Mouse (Mus musculus) left cerebral cortex, adult 11 months (tissue): ENCODE results near the gene Prmt1.
"Not testable (repeated sequence)": the region's sequence is repeated elsewhere in the genome, so short reads cannot be mapped to it uniquely, and the experiment has no call there.

ENCODE experiments used
- DNase-seq: peaks from one replicate; pipeline ENCODE4 v3.0.0; 2022; ENCODE audit warnings: low spot score

Prmt1 gene

DNA sequence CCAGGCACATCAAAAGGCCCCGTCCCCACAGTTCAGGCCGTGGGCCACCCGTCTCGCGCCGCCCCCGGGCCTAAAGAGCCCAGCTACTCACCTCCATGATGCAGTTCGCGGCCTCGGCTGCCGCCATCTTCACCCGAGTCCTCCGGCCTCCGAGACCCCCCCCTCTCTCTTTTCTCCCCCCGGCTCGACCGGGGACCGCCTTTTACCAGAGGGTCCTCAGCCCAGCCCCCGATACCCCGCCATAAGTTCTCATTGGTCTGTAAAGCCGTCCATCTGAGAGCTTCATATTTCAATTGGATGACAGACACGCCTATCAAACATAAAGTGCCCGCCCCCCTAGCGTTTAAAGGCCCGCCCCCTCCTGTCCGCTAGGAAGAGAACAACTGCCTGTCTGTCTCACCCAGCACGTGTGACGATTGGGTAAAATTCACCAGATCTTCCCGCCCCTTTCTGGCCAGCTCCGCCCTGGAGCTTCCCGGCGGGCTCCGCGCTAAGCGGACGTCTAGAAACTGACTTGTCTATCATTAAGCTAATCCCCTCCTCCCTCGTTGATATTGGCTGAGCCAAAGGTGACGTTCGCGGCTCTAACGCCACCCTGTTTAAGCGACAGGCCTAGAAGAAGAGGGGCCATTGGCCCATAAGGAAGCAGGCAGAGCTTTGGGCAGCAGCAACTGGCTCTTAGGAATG, at the start of gene Prmt1:
Prmt1 (minus strand) TSS at position 377 of the 687 bp plus-strand sequence.
- DNase-seq, result peak; percentile 99

DNA sequence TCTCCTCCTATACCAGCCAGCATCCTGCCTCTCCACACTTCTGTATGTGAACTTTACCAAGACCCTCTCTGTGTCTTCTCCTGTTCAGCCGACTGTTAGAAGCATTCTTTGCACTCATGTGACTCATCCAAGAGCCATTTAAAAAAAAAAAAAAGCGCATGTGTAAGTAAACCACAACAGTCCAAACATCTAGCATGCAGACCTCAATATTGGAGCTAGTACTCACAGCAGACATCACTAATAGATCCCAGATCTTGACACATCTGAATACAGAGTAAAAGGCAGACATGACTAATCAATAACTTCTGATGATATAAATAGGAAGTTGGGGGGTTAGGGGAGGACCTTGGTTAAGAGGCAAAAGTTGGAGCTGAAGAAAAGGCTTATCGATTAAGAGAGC, 49.3 kb upstream of the Prmt1 start:
- DNase-seq, result no peak

DNA sequence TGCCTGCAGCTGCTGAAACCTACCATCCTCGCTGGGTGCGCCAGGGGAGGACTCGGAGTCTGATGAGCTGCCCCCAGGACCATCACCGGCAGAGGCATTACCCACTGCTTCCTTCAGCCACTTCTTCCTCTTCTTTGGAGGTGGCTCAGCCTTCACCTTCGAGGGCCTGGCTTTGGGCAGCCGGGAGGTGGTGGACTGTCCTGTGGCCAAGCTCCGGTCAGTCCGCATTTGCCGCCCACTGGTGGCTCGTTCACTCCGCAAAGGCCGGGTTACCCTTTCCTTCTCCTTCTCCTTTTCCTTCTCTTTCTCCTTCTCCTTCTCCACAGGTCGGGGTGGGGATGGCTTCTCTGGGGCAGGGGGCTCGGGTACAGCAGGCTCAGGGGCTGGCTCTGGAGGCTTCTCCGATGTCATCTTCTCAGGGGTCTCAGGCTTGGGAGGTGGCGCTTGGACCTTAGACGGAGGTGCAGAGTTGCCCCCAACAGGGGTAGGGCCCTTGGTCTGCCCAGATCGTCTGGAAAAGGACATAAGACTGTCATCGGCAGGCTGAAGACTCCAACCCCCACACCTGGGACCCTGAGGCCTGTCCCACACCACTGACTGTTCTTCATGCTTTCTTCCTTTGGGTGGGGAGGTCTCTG, 47.5 kb upstream of the Prmt1 start:
- DNase-seq, result no peak

DNA sequence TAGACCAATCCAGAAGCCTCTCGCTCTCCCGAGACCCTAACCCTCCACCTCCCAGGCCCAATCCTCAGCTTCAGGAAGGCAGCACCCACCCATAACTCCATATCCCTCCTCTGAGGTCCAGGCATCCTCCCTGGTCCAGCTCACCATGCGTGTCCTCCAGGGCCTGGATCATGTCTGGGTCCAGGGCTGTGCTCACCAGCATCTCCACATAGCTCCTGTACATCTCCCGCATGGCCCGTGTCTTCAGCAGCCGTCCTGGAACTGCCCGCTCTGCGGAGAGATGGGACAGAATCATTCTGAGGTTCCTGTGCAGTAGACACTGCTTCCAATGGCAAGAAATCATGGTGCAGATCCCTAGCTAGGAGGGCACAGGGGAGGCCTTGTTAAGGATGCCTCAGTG, 44.5 kb upstream of the Prmt1 start:
- no peak for DNase-seq

DNA sequence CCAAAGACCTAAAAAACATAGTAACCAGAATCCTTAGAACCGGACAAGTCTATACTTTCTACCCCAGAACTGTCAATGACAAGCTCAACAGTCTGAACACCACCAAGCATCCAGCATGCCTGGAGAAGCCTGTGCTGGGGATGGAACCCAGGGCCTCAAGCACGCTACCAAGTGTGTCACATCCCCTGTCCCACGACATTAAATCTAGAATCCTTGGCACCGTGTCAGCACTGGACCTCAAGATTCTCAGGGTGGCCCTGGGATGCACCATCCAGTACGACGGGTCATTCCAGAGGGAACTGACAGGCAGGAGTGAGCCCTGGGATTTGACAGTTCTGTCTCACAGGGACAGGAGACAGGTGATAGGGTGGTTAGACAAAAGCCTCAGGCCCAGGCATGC, 43.6 kb upstream of the Prmt1 start:
- no peak for DNase-seq

DNA sequence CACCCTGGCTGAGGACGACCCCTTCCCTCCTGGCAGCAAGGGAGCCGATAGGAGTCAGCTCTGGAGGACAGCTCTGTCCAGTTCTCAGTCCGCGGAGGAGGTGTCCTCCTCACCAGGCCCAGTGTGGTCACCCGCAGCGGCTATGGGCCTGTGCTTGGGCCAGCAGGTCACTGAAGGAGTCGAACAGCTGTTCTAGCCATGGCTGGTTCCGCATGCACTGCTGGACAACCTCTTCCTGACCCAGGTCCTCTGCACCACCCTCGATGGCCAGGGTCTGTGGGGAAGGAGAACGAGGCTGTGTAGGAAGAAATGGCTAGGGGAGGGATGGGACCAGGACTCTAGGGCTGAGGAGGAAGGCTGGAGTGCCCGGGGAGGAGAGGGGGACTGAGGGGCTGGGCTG, 42.0 kb upstream of the Prmt1 start:
- no peak for DNase-seq

DNA sequence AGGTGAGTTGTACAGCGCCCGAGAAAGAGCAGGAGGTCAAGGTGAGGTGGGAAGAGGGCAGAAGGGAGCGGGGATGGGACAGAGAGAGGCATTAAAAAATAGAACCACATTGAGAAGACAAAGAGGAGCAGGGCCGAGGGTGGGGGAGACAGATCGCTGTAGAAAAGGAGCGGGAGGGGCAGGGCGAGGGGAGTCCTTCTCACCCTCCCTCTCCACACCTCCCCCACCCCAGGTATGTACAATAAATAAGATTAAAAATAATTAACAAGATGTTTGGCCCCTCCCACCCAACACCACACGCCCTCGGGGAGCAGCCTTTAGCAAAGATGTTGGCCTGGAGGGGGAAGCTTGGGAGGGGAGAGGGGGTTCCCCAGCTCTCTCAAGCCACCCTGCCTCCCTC, 41.4 kb upstream of the Prmt1 start:
- no peak for DNase-seq

DNA sequence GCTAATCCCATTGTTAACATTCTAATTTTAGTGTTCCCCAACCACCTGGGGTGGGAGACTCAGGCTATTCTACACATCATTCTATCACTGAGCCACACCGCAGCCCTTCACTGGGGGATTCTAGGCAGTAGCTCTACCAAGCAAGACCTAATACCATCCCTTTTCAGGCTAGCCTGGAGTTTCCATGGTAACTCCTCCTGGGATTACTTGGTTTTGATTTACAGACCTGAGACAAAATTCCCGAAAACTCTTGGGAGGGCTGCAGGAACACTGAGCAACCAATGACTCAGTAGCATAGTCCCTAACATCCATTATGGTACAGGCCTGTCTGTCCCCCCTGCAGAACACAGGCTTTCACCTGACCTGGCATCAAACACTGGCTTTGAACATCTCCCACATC, 39.9 kb upstream of the Prmt1 start:
- DNase-seq, result no peak

DNA sequence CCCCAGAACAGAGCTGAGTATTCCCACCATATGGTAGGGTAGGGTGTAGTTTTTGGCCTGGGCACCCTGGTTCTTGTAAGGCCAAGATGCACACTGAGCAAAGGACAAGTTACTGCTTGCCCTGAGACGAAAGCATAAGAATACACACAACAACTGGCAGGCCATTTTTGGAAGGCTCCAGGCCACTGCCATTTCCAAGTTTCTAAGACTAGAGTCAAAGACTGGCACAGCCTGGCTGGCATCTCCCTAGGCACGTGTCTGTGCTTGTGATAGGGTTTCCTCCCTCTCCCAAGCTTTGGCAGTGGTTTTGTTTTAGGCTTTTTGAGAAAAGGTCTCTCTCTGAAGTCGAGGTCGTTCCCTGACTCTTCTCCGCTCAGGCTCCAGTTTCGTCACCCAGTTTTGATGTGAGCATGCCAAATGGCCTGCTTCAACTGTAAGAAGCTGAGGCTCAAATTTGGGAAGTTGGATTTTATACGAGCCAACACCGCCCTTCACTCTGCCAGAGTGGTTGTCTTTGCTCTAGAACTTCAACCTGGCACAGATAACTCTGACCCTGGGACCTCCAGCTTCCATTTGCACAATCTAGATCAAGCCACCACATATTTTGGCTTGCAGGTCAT, 39.3 kb upstream of the Prmt1 start:
- no peak for DNase-seq

DNA sequence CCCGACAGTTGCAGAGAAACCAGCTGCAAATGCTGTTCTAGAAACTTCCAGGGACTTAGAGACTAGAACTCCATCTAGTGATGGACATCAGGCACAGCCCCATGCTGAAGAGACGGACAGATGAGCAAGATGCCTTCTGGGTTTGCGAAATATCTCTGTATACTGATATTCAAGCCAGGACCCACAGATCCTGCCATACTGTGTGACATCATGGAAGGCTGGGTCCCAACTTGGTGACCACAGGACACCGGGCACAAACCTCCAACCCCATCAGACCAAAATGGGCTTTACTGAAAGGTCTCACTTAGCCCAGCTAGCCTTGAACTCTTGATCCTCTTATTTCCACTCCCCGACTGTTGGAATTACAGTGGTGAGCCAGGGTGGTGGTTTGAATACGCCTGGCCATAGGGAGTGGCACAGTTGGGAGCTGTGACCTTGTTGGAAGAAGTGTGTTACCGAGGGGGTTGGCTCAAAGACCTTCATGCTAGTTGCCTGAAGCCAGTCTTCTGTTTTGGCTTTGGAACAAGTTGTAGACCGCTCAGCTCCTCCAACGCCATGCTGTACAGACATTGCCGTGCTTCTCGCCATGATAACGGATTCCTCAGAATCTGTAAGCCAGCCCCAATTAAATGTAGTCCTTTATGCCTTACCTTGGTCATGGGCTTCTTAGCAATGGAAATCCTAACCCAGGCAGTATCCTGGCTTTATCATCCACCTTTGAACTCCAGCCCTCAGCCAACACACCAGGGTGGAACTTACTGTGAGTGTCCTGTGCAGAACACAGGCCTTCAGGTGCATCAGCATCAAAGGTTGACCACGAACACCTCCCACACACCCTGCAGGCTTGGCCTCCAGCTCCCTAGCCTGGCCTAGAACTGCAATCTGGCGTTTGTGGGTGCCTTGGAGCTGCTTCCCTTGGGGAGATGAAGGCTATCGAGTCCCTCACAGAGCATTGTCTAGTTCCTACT, 38.2 kb upstream of the Prmt1 start:
- DNase-seq, result no peak

DNA sequence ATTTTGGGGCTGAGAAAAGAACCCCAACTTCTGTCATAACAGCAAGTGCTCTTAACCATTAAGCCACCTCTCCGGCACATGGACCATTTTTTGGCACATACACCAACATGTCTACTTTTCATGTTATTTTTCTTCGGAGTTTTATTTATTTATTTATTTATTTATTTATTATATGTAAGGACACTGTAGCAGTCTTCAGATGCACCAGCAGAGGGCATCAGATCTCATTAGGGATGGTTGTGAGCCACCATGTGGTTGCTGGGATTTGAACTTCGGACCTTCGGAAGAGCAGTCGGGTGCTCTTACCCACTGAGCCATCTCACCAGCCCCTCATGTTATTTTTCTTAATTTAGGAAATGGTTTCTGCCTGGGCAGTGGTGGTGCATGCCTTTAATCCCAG, 37.3 kb upstream of the Prmt1 start:
- DNase-seq, result not testable (repeated sequence)

DNA sequence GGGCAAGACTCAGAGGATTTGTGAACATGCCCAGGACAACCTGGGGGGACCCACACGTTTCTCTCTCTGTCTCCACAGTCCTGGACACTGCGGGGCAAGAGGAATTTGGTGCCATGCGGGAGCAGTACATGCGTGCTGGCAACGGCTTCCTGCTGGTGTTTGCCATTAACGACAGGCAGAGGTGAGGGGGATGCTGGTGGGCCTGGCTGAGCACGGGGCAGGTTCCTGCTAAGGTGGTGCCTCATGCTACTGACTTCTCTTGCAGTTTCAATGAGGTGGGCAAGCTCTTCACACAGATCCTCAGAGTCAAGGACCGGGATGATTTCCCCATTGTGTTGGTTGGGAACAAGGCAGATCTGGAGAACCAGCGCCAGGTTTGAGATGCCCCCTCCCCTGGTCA, 33.9 kb upstream of the Prmt1 start:
- DNase-seq, result no peak

DNA sequence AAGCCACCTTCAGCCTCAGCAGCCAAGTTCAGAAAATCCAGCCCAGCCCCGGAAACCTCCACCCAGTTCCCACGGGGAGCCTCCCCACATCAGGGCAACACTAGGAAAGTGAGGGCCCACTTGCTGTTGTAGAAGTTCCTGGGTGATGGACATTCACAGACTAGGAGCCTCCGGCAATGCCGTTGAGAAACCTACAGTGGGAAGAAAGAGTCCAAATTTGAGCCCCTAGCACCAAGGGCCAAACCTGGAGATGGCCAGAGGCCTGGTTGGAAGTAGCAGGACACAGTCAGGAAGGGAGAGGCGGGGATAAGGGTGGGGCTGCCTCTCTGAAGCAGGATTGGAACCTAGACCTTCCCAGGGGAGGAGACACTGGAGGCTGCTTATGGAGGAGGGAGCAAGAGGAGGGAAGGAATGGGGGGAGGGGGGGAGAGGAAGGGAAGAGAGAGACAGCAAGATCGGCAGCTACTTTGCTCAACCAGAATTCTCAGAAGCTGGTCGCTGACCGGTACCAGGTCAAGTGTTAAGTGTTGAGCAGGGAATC, 32.7 kb upstream of the Prmt1 start:
- no peak for DNase-seq

DNA sequence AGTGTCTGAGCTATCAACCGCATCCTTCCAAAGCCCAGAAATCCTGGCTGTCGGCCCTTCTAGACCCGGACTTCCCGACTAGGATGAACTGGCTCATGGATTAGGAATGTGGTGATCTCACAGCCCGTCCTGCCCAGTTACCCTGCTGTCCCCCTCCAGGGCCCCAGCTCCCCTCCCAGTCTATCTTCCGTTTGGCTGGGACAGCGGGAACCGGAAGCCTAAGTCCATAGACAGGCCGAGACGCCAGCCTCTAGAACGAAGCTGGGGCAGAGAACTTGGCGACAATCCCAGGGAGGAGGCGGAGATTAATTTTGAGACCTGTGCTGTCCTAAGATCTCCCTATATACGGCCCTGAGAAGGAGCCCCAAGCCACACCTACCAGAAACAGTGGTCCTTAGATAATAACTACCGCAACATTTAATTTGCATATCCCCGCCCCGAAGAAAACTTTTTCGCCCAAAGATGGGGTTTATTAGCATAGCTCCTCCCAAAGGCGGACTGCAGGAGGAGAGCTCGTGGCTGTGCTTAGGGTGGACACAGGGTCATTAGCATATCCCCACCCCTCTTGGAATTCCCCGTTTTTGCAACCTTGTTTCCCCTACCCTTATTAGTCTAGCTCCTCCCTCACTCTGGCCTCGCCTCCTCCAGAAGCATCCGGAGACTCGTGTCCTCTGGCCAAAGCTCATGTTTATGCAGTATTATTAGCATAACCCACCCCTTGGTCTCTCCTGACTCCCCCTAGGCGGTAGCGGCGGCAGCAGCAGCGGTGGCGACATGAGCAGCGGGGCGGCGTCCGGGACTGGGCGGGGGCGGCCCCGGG, 31.1 kb upstream of the Prmt1 start, which contains the start of gene Rras:
Rras (plus strand) TSS at position 720 of the 820 bp plus-strand sequence.
- peak; percentile 90 for DNase-seq

DNA sequence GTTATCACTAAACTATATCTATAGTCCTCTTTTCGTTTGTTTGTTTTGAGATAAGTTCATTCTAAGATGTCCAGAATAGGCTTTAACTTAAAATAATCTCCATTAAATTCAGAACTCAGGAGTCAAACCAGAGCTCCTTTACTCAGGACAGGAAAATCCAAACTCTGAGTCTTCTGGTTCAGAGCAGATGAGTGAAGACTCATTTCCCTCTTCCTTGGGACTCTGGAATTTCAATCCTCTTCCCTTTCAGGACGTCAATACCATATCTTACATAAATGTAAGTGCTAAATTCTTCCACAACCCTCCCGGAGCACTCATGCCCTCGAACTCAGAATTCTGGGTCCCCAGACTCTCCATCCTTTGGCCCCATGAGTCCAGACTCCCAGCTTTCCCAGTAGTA, 30.4 kb upstream of the Prmt1 start:
- DNase-seq, result no peak

DNA sequence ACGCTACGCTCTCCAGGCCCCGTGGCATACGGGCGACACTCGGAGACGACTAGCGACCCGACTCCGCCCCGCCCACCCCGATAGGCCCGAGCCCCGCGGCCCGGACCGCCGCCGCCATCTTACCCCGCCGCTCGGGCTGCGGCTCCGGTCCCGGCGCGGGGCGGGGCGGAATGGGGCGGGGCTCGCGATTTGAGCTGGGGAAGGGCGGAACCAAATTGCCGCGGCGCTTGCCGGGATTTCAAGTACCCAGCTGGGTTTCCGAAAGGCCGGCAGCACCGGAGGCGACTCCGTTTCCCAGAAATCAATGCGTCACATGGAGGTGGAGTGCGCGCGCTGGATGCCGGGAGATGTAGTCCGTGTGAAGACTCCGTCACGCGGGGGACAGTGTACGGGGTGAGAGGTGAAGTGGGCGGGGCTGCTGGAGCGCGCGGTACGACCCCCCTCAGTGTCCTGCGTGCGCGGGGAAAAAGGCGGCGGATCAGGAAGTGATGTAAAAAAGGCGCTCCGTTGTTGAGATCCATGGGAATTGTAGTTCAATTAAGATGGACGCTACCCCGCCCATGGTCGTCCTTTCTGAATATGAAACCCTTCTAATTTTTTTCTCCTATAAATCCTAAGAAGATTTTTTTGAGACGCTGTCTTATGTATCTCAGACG, 29.7 kb upstream of the Prmt1 start, which contains the start of gene Scaf1:
Scaf1 (minus strand) TSS at position 407 of the 656 bp plus-strand sequence.
- peak; percentile 100 for DNase-seq

DNA sequence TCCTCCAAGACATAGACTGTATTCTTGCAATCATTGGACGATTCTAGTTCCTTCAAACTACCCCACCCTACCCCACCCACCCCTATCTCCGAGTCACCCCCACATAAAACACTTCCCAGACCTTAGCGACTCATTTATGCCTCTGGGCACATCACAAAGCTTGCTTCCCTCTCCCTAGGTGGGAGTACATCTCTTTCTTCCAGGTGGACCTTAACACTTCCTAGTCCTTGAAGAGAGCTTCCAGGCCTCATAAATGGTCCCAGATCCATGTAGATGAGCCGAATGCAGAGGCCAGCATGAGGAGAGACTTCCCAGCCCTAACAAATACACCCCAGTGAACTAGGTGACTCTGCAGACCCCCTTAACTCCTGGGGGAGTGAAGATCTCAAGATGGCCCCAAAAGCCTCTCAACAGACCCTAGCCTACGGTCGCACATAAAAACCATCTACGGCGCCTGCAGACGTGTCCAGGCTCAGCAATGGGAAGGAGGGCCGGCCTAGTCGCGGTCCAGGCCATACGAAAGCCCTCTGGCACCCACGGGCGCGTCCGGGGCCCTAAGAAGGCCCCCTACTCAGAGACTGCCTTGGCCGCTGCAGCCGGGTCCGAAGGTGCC, 29.1 kb upstream of the Prmt1 start:
- no peak for DNase-seq

DNA sequence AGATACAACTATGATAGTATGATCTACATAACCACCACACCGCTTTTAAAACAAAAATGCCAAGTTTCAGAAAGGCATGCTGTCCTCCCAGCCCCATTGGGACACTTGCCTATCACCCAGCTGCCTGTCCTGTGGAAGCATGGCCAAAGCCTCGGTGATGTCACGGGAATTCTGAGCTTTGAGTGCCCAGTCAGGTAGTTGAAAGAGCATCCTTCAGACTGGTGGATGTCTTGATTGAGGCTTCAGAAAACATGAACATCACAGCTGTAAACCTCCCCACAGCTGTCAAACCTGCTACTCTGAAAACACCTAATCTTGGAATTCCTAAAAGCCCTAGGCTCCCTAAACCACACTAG, 27.7 kb upstream of the Prmt1 start:
- no peak for DNase-seq

DNA sequence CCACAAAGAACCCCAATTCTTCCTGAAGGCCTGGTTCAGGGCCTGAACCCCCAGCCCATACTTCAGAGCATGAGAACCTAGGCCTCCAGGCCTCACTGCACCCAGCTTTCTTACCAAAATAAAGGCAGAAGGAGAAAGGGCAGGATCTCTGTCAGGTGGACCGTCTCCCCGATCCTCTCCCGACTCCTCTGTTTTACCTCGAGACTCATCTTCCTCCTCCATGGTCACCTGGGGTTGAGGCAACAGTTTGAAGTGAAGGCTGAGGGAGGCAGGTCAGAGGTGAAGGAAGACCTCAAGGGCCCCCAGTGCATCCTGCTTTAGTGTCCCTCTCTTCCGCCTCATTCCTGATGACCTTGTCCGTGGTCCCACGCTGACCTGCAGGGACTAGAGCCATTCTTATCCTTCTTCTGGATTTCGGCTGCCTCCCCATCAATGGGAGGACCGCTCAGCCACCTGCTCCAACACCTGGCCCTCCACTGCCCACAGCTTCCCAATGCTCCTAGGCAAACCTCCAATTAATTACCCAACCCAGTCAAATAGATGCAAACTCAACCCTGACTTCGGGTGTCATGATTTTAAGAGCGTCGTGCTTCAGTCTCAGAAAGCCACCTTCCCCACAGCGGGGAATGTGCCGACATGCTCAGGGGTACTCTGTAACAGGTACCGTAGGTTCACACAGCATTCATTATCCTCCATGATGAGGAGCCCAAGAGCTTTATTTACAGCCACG, 27.2 kb upstream of the Prmt1 start:
- no peak for DNase-seq
